Mouse (Mus musculus) limb, embryonic 12.5 days (tissue): ENCODE data around the gene Stard13. TPM values are rescaled to one million over a fixed set of nuclear protein-coding genes. Genes with fewer than 3 reads are reported as not detected.

Source experiments
- ATAC-seq: fragments of 200-750 bp; cut with Nextera tagmentation; 2 replicates; pipeline ENCODE4 v1.8.0; 2017; ENCODE audit warnings: low read depth, moderate TSS enrichment; ENCODE audit not compliant: insufficient number of reproducible peaks, insufficient read depth, low FRiP score, low TSS enrichment
- H3K27ac ChIP-seq: fragments of 300-500 bp; sonication (generic); 2 replicates; pipeline ENCODE4 v1.5.1; 2016; ENCODE audit warnings: mild to moderate bottlenecking, moderate library complexity
- H3K27me3 ChIP-seq: fragments of 300-500 bp; sonication (generic); 2 replicates; pipeline ENCODE4 v1.6.1; 2016; ENCODE audit warnings: mild to moderate bottlenecking, moderate library complexity
- H3K36me3 ChIP-seq: fragments of 300-500 bp; sonication (generic); 2 replicates; pipeline ENCODE4 v1.6.1; 2016; ENCODE audit warnings: mild to moderate bottlenecking, moderate library complexity
- H3K4me1 ChIP-seq: fragments of 300-500 bp; sonication (generic); replicated peaks from 2 replicates; pipeline ENCODE4 v1.6.1; 2016
- H3K4me2 ChIP-seq: fragments of 300-500 bp; sonication (generic); 2 replicates; pipeline ENCODE4 v1.6.1; 2016; ENCODE audit warnings: mild to moderate bottlenecking, moderate library complexity
- H3K4me3 ChIP-seq: fragments of 300-500 bp; sonication (generic); replicated peaks from 2 replicates; pipeline ENCODE4 v1.5.1; 2016; ENCODE audit warnings: mild to moderate bottlenecking
- H3K9ac ChIP-seq: fragments of 300-500 bp; sonication (generic); replicated peaks from 2 replicates; pipeline ENCODE4 v1.6.1; 2016; ENCODE audit warnings: mild to moderate bottlenecking, moderate library complexity
- H3K9me3 ChIP-seq: fragments of 300-500 bp; sonication (generic); 2 replicates; pipeline ENCODE4 v1.6.1; 2016; ENCODE audit warnings: mild to moderate bottlenecking, moderate library complexity
- WGBS: fragments of 180-500 bp; shearing (Covaris S2); methylation state at CpG from one replicate; pipeline ENCODE4 v1.1.7; 2016; 5-methylcytosine and 5-hydroxymethylcytosine counted together
- polyA plus RNA-seq: library from polyadenylated mRNA; unstranded; fragments of >200 nt; fragmentation: Nextera tagmentation; extraction: Ambion mirVana; gene quantifications from 2 replicates; pipeline ENCODE4 v1.2.1, GENCODE M21; 2016

The Stard13 gene
- polyA plus RNA-seq, 1 experiment from 2014 or later = 7.9 TPM

GRCm38 (mm10) chr5:151223696-151224366, 9.8 kb downstream of the Stard13 start:
- ATAC-seq = no peak
- WGBS = 36% methylated on average over 4 of the region's 4 CpGs
- H3K4me1 ChIP-seq = peaks cover 2% of the 10 kb centered on the region; the same call in 1 of the 2 replicates

DNA sequence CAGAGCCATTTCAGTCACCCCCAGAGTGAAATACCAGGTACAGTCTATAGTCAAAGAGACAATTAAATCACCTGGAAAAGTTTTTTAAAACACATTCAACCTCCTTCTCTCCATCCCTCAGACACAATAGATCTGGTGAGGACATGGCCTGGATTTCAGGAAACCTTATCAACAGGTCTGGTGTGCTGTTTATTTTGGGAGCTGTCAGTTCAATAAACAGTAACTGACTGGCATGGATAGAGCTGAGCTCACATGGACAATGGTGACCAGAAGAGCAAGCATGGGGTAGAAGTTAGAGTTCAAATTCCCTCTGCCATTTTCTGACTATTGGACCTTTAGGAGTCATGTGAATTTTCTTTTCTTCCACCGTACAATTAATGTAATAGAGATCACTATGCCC, 10.8 kb downstream of the Stard13 start:
- no peaks in the 10 kb centered on the region for H3K36me3 ChIP-seq
- H3K4me3 ChIP-seq = no peak overlapping the region
- no peak overlapping the region for H3K9ac ChIP-seq
- WGBS = 92% methylated on average over 1 of the region's 1 CpGs
- no peak overlapping the region for H3K4me2 ChIP-seq
- no peaks in the 10 kb centered on the region for H3K9me3 ChIP-seq
- no peak overlapping the region for H3K27ac ChIP-seq
- H3K27me3 ChIP-seq = no peaks in the 10 kb centered on the region
- peaks cover 12% of the 10 kb centered on the region; the same call in 1 of the 2 replicates for H3K4me1 ChIP-seq
- ATAC-seq = no peak

More at GRCm38 (mm10) chr5:151223696-151224366, 9.8 kb downstream of the Stard13 start:
- Histone ChIP-seq H3K36me3 (no peaks in the 10 kb centered on the region), H3K4me3 (no peak overlapping the region), H3K9me3 (no peaks in the 10 kb centered on the region), H3K9ac (no peak overlapping the region), H3K27me3 (no peaks in the 10 kb centered on the region), H3K4me2 (no peak overlapping the region), H3K27ac (no peak overlapping the region)

- H3K9me3 ChIP-seq = no peaks in the 10 kb centered on the region
- H3K4me2 ChIP-seq = no peak overlapping the region
- H3K27me3 ChIP-seq = no peaks in the 10 kb centered on the region
- H3K9ac ChIP-seq = no peak overlapping the region
- no peak for ATAC-seq
- WGBS = 73% methylated on average over 6 of the region's 6 CpGs
- no peaks in the 10 kb centered on the region for H3K36me3 ChIP-seq
- peaks cover 23% of the 10 kb centered on the region for H3K4me1 ChIP-seq
- no peak overlapping the region for H3K4me3 ChIP-seq
- peak overlapping the region; percentile 41; the same call in 1 of the 2 replicates for H3K27ac ChIP-seq
Measured at GRCm38 (mm10) chr5:151218689-151219115, 14.9 kb downstream of the Stard13 start.

DNA sequence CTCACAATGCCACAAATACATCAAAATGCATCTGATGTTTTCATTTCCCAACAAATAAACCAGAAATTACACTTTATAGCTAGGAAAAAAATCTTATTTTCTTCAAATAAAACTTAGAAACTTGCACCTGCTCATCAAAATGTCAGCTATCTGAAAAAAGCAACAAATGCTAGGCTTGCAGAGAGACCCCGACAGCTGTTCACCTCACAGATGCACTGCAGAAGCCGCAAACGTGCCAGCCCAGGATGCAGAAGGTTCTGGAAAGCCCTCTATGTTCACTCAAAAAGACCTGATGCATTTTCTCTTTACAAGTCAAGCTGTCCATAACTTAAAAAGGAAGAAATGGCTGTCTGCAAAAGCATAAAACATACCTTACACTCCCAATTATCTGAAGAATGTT, 20.5 kb downstream of the Stard13 start:
- WGBS = 81% methylated on average over 3 of the region's 3 CpGs
- Histone ChIP-seq H3K36me3 (no peaks in the 10 kb centered on the region), H3K9me3 (no peaks in the 10 kb centered on the region), H3K27ac (no peak overlapping the region), H3K27me3 (no peaks in the 10 kb centered on the region), H3K4me2 (no peak overlapping the region), H3K4me1 (peaks cover 15% of the 10 kb centered on the region), H3K9ac (no peak overlapping the region), H3K4me3 (no peak overlapping the region)
- ATAC-seq = no peak

DNA sequence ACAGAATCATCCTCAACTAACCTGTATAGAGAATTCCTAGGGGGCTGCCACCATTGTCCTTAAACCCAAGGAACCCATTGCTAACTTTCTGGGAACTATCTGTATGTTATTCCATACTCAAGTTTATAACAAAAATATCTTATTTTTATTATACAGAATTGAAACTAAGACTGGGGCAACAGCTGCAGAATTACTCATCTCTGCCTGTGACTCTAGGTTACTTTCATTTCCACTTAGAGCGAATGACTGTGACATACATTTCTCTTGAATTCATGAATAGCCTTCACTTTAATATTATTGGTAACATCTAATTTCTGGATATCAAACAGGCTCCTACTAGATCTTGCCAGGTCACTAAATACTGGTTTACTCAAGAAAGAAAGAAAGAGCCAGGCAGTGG, 22.8 kb downstream of the Stard13 start:
- H3K4me3 ChIP-seq = no peak overlapping the region
- H3K9me3 ChIP-seq = no peaks in the 10 kb centered on the region
- H3K36me3 ChIP-seq = no peaks in the 10 kb centered on the region
- WGBS = 91% methylated on average over 1 of the region's 1 CpGs
- H3K27ac ChIP-seq = no peak overlapping the region
- no peaks in the 10 kb centered on the region for H3K27me3 ChIP-seq
- H3K9ac ChIP-seq = no peak overlapping the region
- peaks cover under 1% of the 10 kb centered on the region; the same call in 1 of the 2 replicates for H3K4me1 ChIP-seq
- H3K4me2 ChIP-seq = no peak overlapping the region
- ATAC-seq = no peak

- 79% methylated on average over 2 of the region's 2 CpGs for WGBS
- Histone ChIP-seq H3K27ac (no peak overlapping the region), H3K27me3 (no peaks in the 10 kb centered on the region)
Measured at GRCm38 (mm10) chr5:151210060-151210459, 23.6 kb downstream of the Stard13 start.

GRCm38 (mm10) chr5:151205017-151205416, 28.6 kb downstream of the Stard13 start:
- WGBS = 88% methylated on average over 4 of the region's 4 CpGs
- no peak for ATAC-seq
- H3K9ac ChIP-seq = no peak overlapping the region
- H3K4me2 ChIP-seq = no peak overlapping the region
- H3K4me1 ChIP-seq = no peaks in the 10 kb centered on the region
- no peaks in the 10 kb centered on the region for H3K9me3 ChIP-seq
- no peak overlapping the region for H3K4me3 ChIP-seq
- H3K27me3 ChIP-seq = no peaks in the 10 kb centered on the region
- no peaks in the 10 kb centered on the region for H3K36me3 ChIP-seq
- H3K27ac ChIP-seq = no peak overlapping the region

More at GRCm38 (mm10) chr5:151210060-151210459, 23.6 kb downstream of the Stard13 start:
- ATAC-seq = no peak
- no peak overlapping the region for H3K4me2 ChIP-seq
- no peak overlapping the region for H3K4me3 ChIP-seq
- no peaks in the 10 kb centered on the region for H3K9me3 ChIP-seq
- no peaks in the 10 kb centered on the region for H3K4me1 ChIP-seq
- no peak overlapping the region for H3K9ac ChIP-seq
- H3K36me3 ChIP-seq = no peaks in the 10 kb centered on the region

DNA sequence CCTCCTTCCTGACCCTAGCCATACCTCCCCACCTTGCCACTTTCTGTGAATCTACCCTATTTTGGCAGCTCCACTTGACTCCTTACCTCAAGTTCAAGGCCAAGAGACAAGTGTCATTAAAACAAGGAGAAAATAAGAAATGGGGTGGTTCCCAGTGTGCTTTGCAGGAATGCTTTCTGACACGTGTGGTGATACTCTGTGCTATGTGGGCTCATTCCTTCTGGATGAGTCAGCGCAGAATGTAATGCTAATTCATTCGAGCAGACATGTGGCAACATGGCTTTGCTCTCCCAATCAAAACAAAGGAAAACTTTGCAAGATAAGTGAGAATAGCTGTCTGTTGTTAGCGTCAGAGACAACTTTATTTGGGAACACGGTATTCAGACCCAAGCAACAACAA, 30.7 kb downstream of the Stard13 start:
- Histone ChIP-seq H3K9me3 (no peaks in the 10 kb centered on the region), H3K27me3 (no peaks in the 10 kb centered on the region), H3K36me3 (no peaks in the 10 kb centered on the region), H3K9ac (no peak overlapping the region), H3K27ac (no peak overlapping the region), H3K4me2 (no peak overlapping the region), H3K4me1 (no peaks in the 10 kb centered on the region), H3K4me3 (no peak overlapping the region)
- ATAC-seq = no peak
- WGBS = 76% methylated on average over 5 of the region's 5 CpGs

- Histone ChIP-seq H3K4me2 (no peak overlapping the region), H3K36me3 (no peaks in the 10 kb centered on the region), H3K9ac (no peak overlapping the region), H3K27ac (no peak overlapping the region), H3K4me1 (no peaks in the 10 kb centered on the region), H3K4me3 (no peak overlapping the region), H3K27me3 (no peaks in the 10 kb centered on the region), H3K9me3 (no peaks in the 10 kb centered on the region)
- ATAC-seq = no peak
- 80% methylated on average over 3 of the region's 3 CpGs for WGBS
Measured at GRCm38 (mm10) chr5:151201220-151201619, 32.4 kb downstream of the Stard13 start.

DNA sequence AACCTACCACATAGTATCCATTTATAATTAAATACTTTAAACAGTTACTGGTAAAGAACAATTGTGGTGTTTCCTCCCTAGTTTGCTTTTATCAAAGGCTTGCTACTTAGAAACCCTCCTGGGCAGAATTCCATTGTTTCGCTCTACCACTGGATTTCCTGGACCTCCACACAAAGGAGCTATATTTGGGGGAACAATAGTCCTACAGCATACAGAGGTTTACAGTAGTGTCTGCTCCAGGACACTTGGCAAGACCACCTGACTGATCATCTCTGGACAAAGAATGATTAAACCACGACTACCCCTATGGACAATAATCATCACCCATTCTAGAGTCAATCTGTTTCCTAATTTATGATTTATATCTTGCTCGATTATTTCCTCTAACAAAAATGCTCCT, 34.4 kb downstream of the Stard13 start:
- no peaks in the 10 kb centered on the region for H3K4me1 ChIP-seq
- no peak overlapping the region for H3K9ac ChIP-seq
- no peaks in the 10 kb centered on the region for H3K36me3 ChIP-seq
- no peak overlapping the region for H3K4me2 ChIP-seq
- ATAC-seq = no peak
- no peak overlapping the region for H3K27ac ChIP-seq
- 86% methylated on average over 3 of the region's 3 CpGs for WGBS
- H3K9me3 ChIP-seq = no peaks in the 10 kb centered on the region
- H3K27me3 ChIP-seq = no peaks in the 10 kb centered on the region
- H3K4me3 ChIP-seq = no peak overlapping the region

GRCm38 (mm10) chr5:151196603-151197272, 36.9 kb downstream of the Stard13 start:
- Histone ChIP-seq H3K27me3 (no peaks in the 10 kb centered on the region), H3K36me3 (no peaks in the 10 kb centered on the region), H3K27ac (no peak overlapping the region), H3K4me1 (no peaks in the 10 kb centered on the region), H3K4me2 (no peak overlapping the region), H3K4me3 (no peak overlapping the region), H3K9me3 (no peaks in the 10 kb centered on the region), H3K9ac (no peak overlapping the region)
- no peak for ATAC-seq
- 78% methylated on average over 13 of the region's 13 CpGs for WGBS
